Mouse (Mus musculus): Measurements from ENCODE around the gene Pigx.
A peak's percentile ranks its signal among the peaks of the same experiment; 100 is the strongest.

Pigx gene

GRCm38 (mm10) chr16:32059840-32060523 lies 39.6 kb downstream of the Pigx start:
- DNase-seq (ENCODE audit: low read depth): peak; percentile 80

DNA sequence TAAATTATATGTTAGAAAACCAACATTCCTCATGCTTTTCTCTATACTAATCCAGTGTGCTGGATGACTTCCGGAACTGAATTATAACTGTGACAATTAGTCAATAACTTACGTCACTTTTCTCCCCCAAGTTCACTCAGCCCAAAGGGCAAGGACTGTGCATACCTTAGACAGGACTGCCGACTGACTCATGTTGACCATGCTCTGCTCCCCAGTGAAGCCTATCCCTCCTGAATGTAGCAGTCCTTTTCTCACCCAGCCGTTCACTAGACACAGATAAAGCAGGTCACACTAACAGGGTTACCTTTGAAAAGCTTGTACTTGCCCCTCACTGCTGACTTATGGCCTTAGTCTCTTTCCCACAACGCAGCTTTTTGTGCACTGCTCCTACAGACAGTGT lies 40.7 kb downstream of the Pigx start:
- no peak for DNase-seq (ENCODE audit: low read depth)

DNA sequence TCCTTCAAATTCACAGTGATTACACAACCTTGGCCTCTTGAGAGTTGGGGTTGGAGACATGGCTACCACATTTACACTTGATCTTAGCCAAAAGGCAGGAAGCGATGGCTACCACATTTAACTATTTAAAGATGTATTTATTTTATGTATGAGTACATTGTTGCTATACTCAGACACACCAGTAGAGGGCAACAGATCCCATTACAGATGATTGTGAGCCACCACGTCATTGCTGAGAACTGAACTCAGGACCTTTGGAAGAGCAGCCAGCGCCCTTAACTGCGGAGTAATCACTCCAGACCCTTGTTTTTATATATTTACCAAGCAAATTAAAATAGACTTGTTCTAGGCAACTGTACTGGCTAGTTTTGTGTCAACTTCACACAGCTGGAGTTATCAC lies 57.2 kb downstream of the Pigx start:
- DNase-seq (ENCODE audit: low read depth): peak; percentile 44

All from 416B (cell line).